Mouse (Mus musculus): ENCODE measurements at regions not wholly inside any gene's neighbourhood (a gene's known extent, or its start where the extent isn't known, plus 50 kb on each side); places are given as distances from the start of the nearest gene placed in this dataset.

DNA sequence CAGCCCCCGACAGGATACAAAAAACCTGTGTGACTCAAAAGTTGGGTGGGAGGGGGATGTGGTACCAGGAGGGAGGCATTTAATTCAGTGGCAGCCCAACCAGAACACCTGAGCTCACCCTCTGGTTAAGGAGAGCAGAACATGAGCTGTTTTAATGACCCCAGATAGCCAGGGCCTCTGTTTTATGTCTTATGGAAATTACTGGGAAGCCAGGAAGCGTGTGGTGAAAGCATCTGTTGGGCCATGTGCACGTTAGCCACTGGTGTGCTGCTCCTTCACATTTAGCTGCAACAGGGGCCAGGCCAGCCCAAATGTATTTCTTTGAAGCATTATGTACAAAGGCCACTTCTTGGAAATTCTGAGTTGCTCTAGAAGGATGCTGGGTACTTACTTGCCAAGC is 308.2 kb upstream of the Hnrnpa3 start:
- ATAC-seq = no peak

DNA sequence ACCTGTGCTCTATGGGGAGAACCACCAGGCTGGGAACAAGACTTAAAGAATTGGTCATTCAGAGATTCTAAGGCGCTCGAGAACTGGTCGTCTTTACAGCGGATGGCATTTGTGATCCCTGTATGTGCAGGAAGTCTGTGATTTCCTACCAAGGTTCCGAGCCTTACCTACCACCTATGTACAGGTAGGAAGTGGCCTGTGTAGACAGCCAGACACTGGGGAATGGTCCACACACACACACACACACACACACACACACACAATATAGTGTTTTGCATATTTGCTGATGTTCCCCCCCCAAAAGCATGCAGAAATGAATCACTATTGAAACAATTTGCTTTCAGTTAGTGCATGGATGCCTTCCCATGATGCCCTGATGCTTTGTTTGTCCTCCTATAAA is 307.1 kb upstream of the Hnrnpa3 start:
- no peak for ATAC-seq

DNA sequence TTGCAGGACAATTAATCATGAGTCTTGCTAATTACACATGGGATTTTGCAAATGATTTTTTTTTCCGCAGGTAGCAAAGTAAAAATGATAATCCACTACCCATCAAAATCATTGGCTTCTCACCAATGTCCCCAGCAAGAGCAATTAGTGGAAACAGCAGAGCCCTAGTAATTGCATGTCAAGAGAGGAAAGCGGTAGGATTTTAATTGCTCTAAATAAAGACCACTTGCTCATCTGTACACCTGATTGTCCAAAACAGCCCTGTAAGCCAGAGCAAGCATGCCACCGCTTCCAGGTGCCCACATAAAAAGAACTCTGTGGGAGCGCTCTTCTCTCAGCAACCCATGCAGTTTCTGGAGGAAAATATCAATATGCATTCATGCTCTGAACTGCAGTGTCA is 306.5 kb upstream of the Hnrnpa3 start:
- no peak for ATAC-seq

DNA sequence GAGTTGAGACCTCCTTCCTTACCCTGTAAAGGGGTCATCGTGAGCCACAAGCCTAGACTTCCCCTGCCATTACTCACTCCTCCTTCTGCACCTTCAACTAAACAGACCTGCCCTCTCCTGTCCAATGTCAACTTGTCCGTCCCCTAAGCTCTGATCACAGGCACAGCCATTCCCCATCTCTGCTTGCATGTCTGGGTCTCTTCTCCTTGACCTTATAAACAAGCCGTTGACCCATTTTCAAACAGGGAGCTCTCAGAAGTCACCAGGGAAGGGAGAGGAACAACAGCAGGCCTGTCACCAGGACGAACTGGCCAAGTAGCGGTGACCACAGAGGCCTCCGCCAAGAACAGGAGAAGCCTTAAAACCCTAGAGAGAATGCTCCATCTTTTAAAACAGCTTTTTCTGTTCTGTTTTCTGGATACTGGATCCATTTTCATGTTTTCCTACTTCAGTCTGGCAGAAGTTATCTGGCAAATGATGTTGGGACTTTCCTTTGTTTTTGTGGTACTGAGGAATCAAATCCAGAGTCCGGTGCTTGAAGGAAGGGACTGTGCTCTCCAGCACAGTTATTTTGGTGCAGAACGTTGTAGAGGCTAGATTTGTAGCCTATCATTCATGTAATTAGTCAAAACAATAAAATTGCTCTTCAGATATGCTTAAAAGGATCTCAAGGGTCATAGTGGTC is 302.2 kb upstream of the Hnrnpa3 start:
- ATAC-seq = no peak

DNA sequence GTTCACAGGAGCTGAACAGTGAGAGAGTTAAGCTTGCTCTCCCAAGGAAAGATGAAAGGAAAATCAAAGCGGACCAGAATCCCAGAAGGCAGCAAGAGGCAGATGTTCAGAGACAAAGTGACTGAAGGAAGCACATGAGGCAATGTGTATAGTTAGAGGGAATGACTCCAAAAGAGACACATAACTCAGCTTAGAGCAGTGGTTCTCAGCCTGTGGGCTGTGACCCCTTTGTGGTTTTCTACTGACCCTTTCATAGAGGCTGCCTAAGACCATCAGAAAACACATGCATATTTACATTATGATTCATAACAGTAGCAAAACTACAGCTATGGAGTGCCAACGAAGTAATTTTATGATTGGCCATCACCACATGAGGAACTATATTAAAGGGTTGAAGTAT is 301.5 kb upstream of the Hnrnpa3 start:
- no peak for ATAC-seq

DNA sequence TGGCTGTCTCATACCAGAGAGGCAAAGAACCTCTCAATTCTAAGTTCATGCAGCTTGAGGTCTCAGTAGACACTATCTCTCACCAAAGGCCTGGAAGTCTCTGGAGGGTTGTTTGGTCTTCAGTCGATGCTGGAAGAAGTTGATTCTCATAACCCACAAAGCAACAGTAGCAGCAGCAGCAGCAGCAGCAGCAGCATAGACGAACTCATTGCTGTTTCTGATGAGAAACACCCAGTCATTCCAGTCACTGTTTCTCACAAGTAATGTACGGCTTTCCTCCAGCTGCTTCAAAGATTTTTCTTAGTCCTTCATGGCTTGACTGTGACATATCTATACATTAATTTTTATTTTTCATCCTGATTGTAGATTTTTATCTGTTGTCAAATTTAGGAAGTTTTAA is 298.1 kb upstream of the Hnrnpa3 start:
- no peak for ATAC-seq

DNA sequence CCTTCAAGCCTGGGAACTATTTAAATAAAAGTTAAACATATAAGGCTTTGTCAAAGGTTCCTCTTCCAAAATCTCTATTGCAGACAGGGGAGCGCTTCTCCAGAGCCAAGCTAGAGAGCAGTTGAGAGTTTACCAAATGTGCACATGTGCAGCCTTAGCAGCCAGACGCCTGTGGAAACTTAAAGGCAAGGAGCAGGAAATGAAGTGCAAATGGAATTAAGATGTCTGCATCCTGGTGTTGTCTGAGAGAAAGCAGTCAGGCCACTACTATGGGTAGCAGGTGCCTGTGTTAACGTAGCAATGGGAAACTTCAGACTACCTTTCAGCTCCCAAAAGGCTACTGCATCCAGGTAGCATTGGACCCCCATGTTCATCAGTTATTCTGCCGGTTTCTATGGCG is 282.4 kb upstream of the Hnrnpa3 start:
- no peak for ATAC-seq

DNA sequence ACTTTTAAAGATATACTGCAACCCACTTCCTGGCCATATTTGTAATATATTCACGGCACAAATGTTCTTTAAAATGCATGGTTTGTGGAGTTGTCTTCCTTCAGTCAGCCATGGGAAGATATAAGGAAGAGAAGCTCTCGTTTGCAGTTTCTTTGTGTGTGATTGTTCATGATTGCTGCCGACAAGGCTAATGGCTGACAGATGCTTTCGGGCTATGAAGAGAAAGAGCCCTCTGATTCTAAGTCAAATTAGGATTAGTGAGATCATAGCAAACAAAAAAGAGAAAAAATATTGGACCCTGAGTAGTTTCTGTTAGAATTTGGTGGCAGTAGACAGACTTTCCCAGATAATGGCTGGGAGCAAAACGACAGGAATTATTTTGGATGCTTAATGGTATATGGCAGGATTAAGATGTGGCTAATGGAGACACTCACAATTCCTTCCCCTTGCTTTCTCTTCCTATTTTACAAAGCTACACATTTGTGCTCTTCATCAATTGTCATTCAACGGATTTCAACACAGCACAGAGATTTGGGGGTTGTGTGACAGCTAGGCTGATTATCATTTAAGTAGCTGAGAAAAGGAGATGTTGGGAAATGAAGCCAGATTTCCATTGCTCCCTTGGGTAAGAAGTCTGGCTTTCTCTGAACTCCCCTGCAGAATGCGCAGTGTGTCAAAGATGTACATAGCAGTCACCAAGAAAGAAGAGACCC is 273.4 kb upstream of the Hnrnpa3 start:
- ATAC-seq = no peak

DNA sequence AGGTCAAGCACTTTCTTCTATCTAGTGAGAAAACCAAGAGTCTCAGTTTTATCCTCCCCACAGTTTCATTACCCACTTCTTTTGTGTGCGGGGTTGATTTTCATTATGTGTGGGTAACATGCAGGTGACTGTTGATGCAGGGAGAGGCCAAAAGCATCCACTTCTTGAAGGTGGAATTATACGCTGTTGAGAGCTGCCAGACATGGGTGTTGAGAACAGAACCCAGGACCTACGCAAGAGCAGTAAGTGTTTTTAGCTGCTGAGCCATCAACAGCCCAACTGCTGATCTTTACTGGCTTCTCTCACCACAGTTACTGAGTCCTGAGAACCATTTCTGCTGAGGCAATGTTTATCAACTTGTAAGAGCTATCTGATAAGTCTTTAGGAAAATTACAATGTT is 272.4 kb upstream of the Hnrnpa3 start:
- ATAC-seq = no peak

DNA sequence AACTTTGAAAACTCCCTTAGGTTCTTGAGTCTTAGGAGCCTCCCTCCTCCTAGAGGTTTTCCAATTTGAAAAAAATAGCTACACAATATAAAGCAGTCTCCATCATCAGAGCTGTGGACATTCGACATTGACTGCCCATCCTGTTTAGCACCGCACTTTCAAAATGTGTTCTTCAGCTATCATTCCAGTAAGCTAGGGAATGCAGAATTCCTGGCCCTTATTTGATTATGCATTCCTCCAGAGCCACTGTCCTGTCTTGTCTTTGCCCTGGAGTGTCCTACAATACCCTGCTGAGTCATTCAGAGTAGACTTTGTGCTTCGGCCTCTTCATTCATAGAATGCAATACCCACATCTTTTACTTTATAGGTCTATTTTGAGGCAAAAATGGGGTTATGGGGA is 267.0 kb upstream of the Hnrnpa3 start:
- no peak for ATAC-seq

DNA sequence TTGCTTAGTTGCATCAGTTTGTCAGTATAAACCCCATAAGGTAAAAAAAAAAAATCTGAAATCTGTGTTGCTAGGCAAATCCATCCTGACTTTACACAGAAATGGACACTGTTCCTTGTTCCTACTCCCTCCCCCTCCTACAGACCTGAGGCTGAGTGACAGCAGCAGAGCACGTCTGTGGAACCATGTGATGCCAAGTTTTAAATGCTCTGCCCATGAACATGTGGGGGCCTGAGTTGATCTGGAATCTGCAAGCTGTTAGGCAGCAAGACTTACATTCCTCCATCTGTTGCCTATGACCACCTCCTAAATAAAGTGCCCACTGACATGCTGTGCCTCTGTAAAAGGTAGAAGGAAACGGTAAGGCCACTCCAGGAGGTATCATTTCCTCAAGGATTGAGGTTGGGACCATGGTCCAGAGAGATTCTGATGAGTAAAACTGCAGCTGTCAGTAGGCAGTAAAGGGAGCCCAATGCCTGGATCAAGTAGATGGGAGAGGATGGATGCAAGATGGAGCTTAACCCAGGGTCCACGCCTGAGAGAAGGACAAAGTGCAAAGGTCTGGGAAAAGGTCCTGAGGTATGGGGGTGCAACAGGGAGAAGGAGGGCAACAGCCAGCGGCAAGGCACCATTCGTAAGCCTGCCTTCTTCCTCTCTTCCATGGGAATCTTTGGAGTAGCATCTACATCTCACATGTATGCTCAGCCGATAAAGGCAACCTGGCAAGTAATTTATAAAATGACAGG is 264.0 kb upstream of the Hnrnpa3 start:
- ATAC-seq = no peak

DNA sequence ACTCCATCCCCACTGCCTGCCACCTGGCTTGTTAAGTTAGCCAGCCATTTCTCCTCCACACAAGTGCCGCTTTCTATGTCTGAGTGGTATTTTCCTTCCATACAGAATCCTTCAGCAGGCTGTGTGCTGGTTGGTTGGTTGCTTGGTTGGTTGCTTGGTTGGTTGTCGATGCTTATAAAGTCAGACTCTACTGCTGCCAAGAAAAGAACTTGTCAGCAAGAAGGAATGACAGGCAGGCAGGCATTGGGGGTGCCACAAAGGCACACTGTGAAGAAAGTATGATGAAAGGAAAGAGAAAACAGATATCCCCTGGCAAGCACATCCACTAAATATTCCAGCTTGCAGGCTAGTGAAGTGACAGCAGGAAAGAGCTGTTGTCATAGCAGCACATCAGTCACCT is 263.0 kb upstream of the Hnrnpa3 start:
- no peak for ATAC-seq

DNA sequence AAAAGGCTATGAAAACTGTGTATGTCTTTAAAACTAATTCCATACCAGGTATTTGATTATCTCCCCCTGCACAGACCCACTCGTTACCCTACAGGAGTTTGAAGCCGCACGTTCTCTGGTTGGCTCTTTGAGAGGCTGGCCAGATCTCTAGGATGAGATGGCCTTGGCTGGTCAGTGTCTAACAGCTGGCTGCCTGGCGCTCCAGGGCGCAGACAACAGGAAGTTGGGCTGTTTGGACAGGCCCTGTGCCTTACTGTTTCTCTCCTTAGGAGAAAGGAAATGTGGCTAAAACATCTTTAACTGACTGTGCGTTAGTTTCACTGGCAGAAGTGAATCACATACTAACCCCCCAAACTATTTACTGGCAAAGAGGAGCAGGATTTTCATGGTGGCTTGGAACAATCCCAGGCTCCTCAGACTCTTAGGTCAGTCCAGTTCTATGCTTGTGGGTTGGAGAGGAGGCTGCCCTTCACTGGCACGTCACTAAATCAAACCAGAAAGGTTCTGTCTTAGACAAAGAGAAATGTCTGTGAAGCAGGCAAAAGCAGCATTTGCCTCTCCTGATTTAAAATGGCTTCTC is 258.7 kb upstream of the Hnrnpa3 start:
- ATAC-seq = no peak

DNA sequence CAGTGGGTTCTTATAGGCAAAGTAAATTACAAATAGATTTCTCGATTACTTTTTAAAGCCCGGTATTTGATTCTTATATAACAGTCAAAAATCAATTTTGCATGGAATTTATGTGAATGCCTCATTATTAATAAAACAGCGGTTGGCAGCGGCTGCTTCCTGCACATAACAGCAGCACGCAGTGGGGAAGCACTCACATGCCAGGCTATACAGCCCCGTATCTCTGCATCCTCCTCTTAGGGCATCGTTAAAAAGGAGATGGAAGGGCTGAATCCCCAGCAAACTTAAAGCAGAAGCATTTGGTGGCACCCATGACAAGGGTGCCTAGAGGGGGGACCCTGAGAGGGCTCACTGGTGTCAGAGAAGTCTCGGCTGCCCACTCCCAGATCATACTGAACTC is 255.3 kb upstream of the Hnrnpa3 start:
- ATAC-seq = no peak

DNA sequence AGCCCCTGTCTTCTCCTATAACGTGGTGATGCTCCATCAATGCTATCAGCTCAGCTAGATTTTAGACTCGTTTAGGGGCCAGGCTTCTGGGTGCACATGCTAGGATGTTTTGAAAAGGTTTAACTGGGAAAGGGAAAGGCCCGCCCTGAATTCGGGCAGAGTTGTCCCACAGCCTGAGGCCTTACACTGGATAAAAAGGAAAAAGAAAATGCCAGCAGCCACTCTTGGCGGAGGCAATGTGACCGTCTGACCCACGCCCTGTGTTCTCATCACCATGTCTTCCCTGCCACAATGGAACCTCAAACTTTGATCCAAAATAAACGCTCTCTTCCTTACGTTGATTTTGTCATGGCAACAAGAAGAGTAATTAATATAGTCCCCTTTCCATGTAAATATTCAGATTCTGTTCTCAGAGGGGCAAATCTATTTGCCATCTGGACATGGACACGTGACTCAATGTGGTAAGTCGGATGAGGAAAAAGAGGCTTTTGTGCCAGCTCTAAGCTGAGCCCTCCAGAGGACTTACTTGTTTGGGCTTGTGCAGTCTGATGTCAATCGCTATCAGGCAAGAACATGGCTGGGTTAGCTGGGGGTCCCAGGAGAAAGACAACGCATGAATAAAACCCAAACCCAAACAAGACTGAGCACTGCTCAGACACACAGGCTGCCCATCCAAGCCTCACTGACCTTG is 253.4 kb upstream of the Hnrnpa3 start:
- no peak for ATAC-seq

DNA sequence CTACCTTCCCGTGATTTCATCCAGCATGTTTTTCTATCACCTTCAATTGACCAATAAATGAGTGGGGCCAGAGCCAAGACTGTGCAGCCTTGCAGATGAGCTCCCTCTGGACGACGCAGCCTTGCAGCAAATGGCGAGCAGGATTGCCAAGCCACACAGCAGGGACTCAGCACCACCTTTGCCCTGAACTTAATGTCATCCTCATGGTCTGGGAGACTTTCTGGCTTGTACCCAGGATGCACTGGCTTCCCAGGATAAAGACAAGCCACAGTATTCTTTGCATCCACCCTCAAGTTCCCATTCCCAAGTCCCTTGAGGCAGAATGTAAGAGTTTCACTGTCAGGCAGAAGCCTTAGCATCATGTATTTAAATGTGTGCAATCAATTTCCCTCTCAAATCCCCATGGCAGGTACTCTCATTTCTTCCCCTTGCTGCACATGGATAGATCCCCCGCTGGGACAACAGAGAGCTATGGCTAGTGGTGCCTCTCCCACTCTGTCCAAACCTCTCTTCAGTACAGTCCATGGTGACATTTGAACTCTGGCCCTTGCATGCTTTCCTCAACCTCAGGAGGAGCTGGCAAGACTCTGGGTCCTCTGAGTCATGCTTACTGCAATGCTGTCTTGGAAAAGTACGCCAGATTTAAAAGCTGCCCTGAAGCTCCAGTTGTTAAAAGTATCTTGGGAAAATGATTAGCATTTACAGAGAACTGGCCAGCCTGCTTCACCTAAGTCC is 252.2 kb upstream of the Hnrnpa3 start:
- ATAC-seq = no peak

DNA sequence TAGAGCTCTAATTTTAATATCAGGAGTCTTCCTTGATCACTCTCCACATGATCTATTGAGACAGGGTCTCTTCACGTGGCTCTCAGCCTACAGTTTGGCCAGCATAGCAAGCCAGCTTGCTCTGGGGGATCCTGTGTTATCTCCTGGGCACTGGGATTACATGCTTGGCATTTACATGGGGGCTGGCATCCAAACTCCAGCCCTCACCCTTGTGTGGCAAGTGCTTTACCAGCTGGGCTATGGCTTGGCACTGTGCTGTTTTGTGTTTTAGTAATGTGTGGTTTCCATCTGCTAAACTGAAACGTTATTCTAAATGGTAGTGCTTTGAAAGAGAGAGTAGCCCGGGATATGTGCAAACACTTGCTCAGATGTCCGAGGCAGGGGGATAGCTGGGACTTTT is 251.5 kb upstream of the Hnrnpa3 start:
- no peak for ATAC-seq

DNA sequence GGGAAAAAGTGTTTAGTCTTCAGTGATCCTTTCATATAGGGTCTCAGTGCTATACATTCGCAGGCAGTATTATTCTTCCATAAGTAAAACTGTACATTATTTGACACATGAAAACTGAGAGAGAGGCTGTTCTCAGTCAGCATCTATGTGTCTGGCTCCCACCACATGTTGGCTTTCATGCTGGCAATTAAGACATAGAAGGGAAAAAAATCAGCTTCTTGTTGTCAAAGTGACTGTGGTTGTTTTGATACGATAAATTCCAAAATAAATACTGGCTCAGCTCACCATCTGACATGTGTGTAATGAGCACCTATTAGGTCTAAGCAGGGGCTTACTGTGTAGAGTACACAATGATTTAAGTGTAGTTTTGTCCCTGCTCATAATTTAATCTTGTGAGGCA is 251.0 kb upstream of the Hnrnpa3 start:
- ATAC-seq = no peak

DNA sequence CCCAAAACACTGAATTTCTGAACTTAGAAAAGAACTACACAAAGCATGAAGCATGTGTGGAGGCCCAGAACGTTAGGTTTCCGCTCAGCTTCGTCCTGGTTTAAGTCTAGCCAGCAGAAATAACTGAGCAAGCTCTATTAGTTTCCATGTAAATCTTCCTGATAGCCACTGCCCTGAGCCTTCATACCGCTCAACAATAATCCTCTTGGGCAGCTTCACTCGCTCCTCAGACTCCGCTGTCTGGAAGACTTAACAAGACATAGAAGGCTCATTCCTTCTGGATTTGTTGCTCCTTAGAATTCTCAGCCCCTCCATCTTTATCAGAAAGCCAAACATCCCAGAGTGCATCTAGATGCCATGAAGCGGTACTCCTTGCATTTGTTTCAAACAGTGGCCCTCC is 249.3 kb upstream of the Hnrnpa3 start:
- no peak for ATAC-seq

DNA sequence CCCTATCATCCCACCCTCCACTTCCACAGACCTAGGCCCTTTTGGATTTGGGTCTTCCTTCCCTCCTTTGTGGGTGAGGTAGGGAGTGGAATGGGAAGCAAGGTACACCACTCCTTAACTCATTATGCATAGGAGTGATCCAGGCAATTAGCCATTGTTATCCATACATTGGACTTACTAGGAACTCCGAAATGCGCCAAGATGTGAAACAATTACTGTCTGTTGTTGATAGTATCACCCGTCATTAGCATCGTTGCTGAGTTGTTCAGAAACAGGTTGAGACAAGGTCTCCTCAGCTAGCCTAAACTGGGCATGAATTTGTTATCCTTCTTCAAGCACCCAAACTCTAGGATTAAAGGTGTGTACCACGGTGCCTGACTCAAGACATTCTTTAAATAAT is 246.3 kb upstream of the Hnrnpa3 start:
- no peak for ATAC-seq

DNA sequence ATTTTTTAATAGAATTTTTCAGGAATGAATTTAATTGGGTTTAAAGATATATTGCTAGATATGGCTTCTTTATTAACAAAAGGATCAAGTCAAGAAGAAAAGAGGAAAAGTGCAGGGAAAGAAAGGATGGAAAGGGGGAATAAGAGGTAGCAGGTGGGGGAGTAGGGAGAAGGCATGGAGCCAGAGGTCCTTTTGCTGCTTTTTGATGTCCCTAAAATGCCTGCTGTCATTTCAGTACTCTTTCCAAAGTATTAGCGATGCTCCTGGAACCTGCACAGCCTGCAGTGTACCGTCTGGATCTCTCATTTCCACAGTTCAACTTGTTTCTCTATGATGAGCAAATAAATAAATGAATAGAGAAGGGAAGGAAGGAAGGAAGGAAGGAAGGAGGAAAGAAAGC is 240.4 kb upstream of the Hnrnpa3 start:
- no peak for ATAC-seq

DNA sequence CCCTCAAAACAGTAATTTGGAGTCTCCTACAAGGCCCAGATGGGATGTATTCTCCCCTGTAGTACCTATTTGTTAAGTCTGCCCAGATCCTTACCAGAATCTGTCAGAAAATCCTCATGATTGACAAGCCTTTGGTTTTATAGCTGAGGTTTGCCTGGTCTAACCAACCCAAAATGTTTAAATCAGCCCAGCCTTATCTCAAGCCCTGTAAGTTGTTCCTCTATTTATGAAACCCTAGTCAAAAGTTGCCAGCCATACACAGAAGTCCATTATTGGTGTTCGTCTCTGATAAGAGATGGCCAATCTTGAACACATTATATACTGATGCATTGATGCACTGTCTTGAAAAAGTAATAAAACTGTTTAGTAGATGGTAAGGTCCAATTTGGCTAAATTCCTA is 239.9 kb upstream of the Hnrnpa3 start:
- no peak for ATAC-seq
